Mouse (Mus musculus) myocyte (in vitro differentiated cells): ENCODE measurements around the gene Rhoc.

ENCODE experiments used
- E2F4 ChIP-seq: IDR thresholded peaks from one replicate; pipeline ENCODE4 v1.6.1; 2011; ENCODE audit warnings: mild to moderate bottlenecking, control low read depth, moderate library complexity; ENCODE audit not compliant: insufficient read depth
- MAX ChIP-seq: IDR thresholded peaks from one replicate; pipeline ENCODE4 v1.6.1; 2011; ENCODE audit warnings: low read depth, mild to moderate bottlenecking, control low read depth
- POLR2A ChIP-seq: IDR thresholded peaks from one replicate; pipeline ENCODE4 v1.6.1; 2011; ENCODE audit warnings: low read depth, mild to moderate bottlenecking, control low read depth, moderate library complexity; ENCODE audit not compliant: insufficient read length
- POLR2AphosphoS2 ChIP-seq: IDR thresholded peaks from one replicate; pipeline ENCODE4 v1.6.1; 2011; ENCODE audit warnings: low read depth, control low read depth; ENCODE audit not compliant: insufficient read length
- TCF3 ChIP-seq: IDR thresholded peaks from one replicate; pipeline ENCODE4 v1.6.1; 2011; ENCODE audit warnings: low read depth, control low read depth; ENCODE audit not compliant: insufficient read length
- USF1 ChIP-seq: IDR thresholded peaks from one replicate; pipeline ENCODE4 v1.6.1; 2011; ENCODE audit warnings: low read depth, mild to moderate bottlenecking, control low read depth, moderate library complexity

DNA sequence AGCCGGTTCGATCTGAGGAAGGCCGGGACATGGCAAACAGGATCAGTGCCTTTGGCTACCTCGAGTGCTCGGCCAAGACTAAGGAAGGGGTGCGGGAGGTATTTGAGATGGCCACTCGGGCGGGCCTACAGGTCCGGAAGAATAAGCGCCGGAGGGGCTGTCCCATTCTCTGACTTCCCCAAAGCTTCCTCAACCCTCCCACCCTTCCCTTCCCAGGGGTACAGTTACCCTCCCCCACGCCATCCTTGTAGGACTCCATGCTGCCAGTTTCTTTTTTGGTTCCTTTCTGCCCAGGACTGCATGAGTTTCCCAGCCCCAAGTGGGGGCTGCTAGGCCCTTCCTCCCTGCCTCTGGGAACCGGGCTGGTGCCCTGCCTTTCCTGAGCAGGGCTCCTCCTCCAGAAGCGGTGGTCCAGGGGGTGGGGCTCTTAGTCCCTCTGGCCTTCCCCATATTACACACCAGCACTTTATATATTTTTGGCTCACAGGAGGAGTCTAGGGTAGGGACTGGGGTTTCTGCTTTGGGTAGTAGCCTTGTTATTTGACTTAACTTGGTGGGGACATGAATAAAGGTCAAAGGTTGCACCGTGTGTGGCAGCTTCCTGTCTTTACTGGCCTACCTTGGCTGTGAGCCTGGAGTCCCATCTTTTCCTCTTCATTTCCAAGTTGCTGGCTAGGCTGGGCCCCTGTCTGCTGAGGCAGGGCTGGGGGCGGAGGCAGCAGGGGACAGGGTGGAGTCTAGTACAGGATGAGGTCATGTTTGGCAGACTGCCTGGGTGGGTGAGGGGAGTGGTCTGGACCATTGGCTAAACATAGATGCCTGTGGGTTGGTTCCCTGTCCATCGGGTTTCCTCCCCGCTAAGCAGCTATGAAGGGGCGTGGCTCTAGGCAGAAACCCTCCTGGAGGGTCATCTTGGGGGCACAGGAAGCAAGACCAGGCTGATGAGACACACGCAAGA lies 6.0 kb downstream of the Rhoc start:
- TF ChIP-seq POLR2A: peak; percentile 47
- TF ChIP-seq POLR2AphosphoS2: peak; percentile 90
- TF ChIP-seq MAX: no peak
- TF ChIP-seq USF1: no peak
- no peak for TF ChIP-seq TCF3
- no peak for TF ChIP-seq E2F4
